Mouse (Mus musculus) ovary, postnatal 10 days (tissue): Measurements from ENCODE around the gene Olfr137.

Experiments
- DNase-seq: peaks from one replicate; pipeline ENCODE4 v3.0.0; 2022; ENCODE audit warnings: low spot score

The Olfr137 gene

GRCm38 (mm10) chr17:38307470-38307869 lies at the start of gene Olfr137:
Gene Olfr137 (minus strand): TSS chr17:38307570.
- DNase-seq, result no peak

- no peak for DNase-seq
Observed at GRCm38 (mm10) chr17:38329531-38329930, 22.2 kb upstream of the Olfr137 start, which contains the start of gene Olfr136. Gene Olfr136 (plus strand): TSS chr17:38329831.

- DNase-seq, result no peak
Observed at GRCm38 (mm10) chr17:38260735-38261134, 46.6 kb downstream of the Olfr137 start, which contains the start of gene Olfr138. Gene Olfr138 (plus strand): TSS chr17:38261035.
